Mouse (Mus musculus) ES-Bruce4 (cell line): ENCODE data around the gene Pgp. TPM values are rescaled to one million over a fixed set of nuclear protein-coding genes. Genes with fewer than 3 reads are reported as not detected.
"Not testable (repeated sequence)": the region's sequence is repeated elsewhere in the genome, so short reads cannot be mapped to it uniquely, and the experiment has no call there.

Experiments used
- H3K27ac ChIP-seq: 2 replicates; pipeline ENCODE4 v1.5.1; 2012; ENCODE audit warnings: low read length, inconsistent platforms; ENCODE audit not compliant: insufficient read depth
- H3K27me3 ChIP-seq: 2 replicates; pipeline ENCODE4 v1.6.1; 2012; ENCODE audit warnings: mild to moderate bottlenecking, low read length, inconsistent platforms; ENCODE audit not compliant: control insufficient read depth, poor library complexity, insufficient read depth, severe bottlenecking
- H3K36me3 ChIP-seq: 2 replicates; pipeline ENCODE4 v1.6.1; 2012; ENCODE audit warnings: inconsistent platforms, mild to moderate bottlenecking, low read length, moderate library complexity; ENCODE audit not compliant: control insufficient read depth, poor library complexity, insufficient read depth, severe bottlenecking
- H3K4me1 ChIP-seq: one replicate; pipeline ENCODE4 v1.8.1; 2011; ENCODE audit warnings: low read length; ENCODE audit not compliant: control insufficient read depth, insufficient read depth
- H3K4me3 ChIP-seq: 2 replicates; pipeline ENCODE4 v1.5.1; 2011; ENCODE audit warnings: low read depth, mild to moderate bottlenecking, low read length
- H3K9ac ChIP-seq: 2 replicates; pipeline ENCODE4 v1.6.1; 2012; ENCODE audit warnings: low read depth, mild to moderate bottlenecking, inconsistent platforms; ENCODE audit not compliant: poor library complexity, severe bottlenecking
- H3K9me3 ChIP-seq: replicated peaks from 2 replicates; pipeline ENCODE4 v1.6.1; 2012; ENCODE audit warnings: mild to moderate bottlenecking, low read length, inconsistent platforms; ENCODE audit not compliant: control insufficient read depth, poor library complexity, insufficient read depth, severe bottlenecking
- CTCF ChIP-seq: IDR thresholded peaks from one replicate; pipeline ENCODE4 v1.8.1; 2011; ENCODE audit warnings: low read depth, low read length
- EP300 ChIP-seq: IDR thresholded peaks from 2 replicates; pipeline ENCODE4 v1.6.1; 2011; ENCODE audit warnings: low read depth, low read length; ENCODE audit not compliant: insufficient read depth
- POLR2A ChIP-seq: IDR thresholded peaks from one replicate; pipeline ENCODE4 v1.8.1; 2011; ENCODE audit warnings: low read length; ENCODE audit not compliant: insufficient read depth
- polyA plus RNA-seq: library from polyadenylated mRNA; stranded (reverse); fragments of >200 nt; gene quantifications from 2 replicates; pipeline ENCODE4 v1.2.4, GENCODE M21; 2011; ENCODE audit warnings: low read depth; ENCODE audit not compliant: missing spikeins, insufficient read depth, insufficient read length

The Pgp gene
- polyA plus RNA-seq, 1 experiment = 16.4 TPM

DNA sequence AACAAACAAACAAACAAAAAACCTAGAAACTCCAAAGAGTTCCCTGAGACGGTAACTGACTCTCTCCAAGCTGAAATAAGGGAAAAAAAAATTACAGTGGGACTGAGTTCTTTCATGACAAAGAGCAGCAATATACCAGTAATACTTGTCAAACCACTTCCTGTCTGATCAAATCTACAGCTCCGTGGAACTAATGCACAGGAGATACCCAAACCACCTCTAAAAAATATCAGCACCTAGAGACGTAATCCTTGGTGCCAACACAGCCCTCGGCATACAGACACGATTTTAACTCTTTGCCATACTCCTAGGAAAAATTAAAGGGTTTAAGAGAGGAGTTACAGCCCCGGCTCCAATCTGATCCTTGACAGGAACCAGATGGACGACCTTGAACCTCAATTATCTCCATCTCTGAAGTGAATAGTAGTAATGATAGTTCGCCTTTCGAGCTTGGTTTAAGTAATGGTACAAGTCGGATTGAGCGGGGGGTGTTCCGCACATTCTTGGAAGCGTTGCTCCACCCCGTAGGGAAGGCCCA is 15.9 kb upstream of the Pgp start:
- H3K4me3 ChIP-seq = peak overlapping the region; percentile 90
- no peaks in the 10 kb centered on the region; the same call in 1 of the 2 replicates for H3K36me3 ChIP-seq
- TF ChIP-seq POLR2A = no peak
- TF ChIP-seq EP300 = no peak
- no peak for TF ChIP-seq CTCF
- no peaks in the 10 kb centered on the region for H3K27me3 ChIP-seq
- 0 out of 2 replicates have a peak overlapping the region, but pooled peaks have one; percentile 18 for H3K9ac ChIP-seq
- no peaks in the 10 kb centered on the region for H3K9me3 ChIP-seq
- H3K4me1 ChIP-seq = no peaks in the 10 kb centered on the region
- H3K27ac ChIP-seq = no peak overlapping the region

DNA sequence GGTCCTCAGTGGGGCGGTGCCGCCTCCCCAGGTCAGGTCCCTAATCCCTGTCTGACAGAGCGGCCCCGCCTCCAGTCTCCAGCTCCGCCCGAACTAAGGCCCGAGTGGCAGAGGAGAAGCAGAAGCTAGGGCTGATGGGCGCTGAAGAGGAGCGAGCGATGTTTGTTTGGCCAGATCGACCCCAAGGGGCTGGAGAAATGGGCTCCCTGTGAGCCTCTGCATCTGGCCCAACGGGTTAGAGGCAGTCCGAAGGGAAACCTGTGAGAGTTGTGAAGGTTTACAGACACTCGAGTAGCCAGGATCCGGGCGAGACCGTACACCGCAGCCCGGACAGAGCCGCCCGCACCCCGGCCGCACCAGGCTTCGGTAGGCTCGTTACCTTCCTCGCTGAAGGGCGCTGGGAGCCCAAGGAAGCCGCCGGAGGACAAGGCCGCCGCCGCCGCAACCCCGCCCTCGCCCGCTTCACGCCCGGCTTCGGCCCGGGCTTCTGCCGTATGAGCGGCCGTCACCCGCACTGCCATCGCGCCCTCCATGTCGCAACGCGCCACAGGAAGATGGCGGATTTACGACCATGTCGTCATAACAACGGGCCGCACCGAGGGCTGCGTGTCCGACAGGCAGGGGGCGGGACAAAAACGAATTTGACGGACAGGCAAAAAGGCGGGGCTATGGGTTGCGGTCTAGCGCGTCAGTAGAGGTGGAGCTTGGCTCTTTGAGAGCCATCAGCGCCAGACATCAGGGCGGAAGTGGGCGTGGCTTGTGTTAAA is 15.3 kb upstream of the Pgp start:
- Histone ChIP-seq H3K27ac (peak overlapping the region; percentile 21; the same call in 1 of the 2 replicates), H3K4me1 (no peaks in the 10 kb centered on the region), H3K27me3 (no peaks in the 10 kb centered on the region), H3K36me3 (no peaks in the 10 kb centered on the region; the same call in 1 of the 2 replicates), H3K9ac (peak overlapping the region; percentile 75), H3K9me3 (no peaks in the 10 kb centered on the region), H3K4me3 (peak overlapping the region; percentile 90)
- TF ChIP-seq EP300 (0 out of 2 replicates have a peak, but pooled peaks have one; percentile 16), POLR2A (peak; percentile 31), CTCF (no peak)

DNA sequence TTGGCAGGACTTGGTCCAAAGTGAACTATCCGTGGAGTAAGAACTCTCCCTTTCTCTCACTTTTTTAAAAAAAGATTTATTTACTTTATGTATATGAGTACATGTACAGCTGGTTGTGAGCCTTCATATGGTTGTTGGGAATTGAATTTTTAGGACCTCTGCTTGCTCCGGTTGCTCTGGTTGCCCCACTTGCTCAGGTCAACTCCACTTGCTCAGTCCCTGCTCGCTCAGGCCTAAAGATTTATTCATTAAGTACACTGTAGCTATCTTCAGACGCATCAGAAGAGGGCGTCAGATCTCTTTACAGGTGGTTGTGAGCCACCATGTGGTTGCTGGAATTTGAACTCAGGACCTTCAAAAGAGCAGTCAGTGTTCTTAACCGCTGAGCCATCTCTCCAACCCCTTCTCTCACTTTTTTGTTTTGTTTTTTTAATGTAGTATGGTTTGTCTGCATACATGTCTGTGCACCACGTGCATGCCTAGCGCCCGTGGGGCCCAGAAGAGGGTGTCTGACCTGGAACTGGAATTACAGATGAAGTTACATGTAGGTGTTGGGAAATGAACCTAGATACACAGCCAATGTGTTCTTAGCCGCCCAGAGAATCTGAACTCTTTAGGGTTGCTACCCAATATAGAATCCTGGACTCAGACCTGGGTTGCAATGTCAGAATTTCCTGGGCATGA is 14.5 kb upstream of the Pgp start:
- peak overlapping the region; percentile 33 for H3K4me3 ChIP-seq
- H3K27ac ChIP-seq = peak overlapping the region; percentile 72
- H3K27me3 ChIP-seq, H3K9me3 ChIP-seq, H3K36me3 ChIP-seq, H3K4me1 ChIP-seq: not testable (repeated sequence)
- peak overlapping the region; percentile 59; the same call in 1 of the 2 replicates for H3K9ac ChIP-seq

DNA sequence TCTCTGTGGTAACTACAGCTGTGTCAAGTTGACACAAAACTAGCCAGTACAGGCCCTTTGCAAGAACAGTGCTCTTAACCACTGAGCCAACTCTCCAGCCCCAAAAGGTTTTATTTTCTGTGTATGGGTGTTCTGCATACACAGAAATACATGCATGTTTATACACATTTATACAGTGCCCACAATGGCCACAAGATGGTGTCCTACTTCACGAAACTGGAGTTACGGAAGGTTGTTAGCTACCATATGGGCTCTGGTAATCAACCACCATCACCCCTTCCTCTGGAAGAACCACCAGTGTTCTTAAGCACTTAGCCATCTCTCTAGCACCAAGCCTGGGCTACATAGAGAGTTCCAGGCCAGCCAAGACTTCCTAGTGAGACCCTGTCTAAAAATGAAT is 8.6 kb upstream of the Pgp start:
- H3K27me3 ChIP-seq = no peaks in the 10 kb centered on the region
- TF ChIP-seq POLR2A (no peak), EP300 (no peak), CTCF (no peak)
- H3K36me3 ChIP-seq = peaks cover 5% of the 10 kb centered on the region; the same call in 1 of the 2 replicates
- H3K4me3 ChIP-seq = no peak overlapping the region
- H3K4me1 ChIP-seq = no peaks in the 10 kb centered on the region
- H3K9ac ChIP-seq = no peak overlapping the region
- H3K27ac ChIP-seq = no peak overlapping the region
- H3K9me3 ChIP-seq = no peaks in the 10 kb centered on the region

DNA sequence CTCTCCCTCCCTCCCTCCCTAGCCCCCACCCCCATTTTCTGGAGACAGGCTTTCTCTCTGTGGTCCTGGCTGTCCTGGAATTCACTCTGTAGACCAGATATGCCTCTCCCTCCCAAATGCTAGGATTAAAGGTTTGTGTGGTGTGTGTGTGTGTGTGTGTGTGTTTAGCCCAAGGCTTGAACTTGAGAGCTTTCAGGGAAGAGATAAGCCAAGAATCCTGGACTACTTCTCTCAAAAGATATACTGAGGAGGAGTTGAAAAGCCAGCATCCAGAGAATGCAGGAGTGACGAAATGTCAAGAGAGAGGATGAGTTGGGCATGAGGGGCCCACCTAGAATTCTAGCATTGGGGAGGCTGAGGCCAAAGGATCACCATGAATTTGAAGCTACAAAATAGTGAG is 7.3 kb upstream of the Pgp start:
- no peak for TF ChIP-seq EP300
- Histone ChIP-seq H3K9ac (0 out of 2 replicates have a peak overlapping the region, but pooled peaks have one; percentile 14), H3K36me3 (peaks cover 5% of the 10 kb centered on the region; the same call in 1 of the 2 replicates), H3K4me1 (no peaks in the 10 kb centered on the region), H3K4me3 (no peak overlapping the region), H3K27me3 (no peaks in the 10 kb centered on the region), H3K27ac (no peak overlapping the region), H3K9me3 (no peaks in the 10 kb centered on the region)
